Mouse (Mus musculus): Measurements from ENCODE around the gene Clic4.

- TF ChIP-seq POLR2A (IDR thresholded peaks at IDR 0.05; ENCODE audit: low read depth, low read length) (no peak), CTCF (IDR thresholded peaks at IDR 0.05; ENCODE audit: extremely low read depth, insufficient read depth, insufficient read length, insufficient replicate concordance) (no peak)
These were observed 41.5 kb downstream of the Clic4 start for GRCm38 (mm10) chr4:135231136-135231535.
